Mouse (Mus musculus) MN1 (cell line): ENCODE results near the gene Dact2.

ENCODE experiments used
- DNase-seq: peaks from one replicate; pipeline ENCODE4 v3.0.0-alpha.2; 2016; ENCODE audit warnings: low spot score

Dact2 gene

DNA sequence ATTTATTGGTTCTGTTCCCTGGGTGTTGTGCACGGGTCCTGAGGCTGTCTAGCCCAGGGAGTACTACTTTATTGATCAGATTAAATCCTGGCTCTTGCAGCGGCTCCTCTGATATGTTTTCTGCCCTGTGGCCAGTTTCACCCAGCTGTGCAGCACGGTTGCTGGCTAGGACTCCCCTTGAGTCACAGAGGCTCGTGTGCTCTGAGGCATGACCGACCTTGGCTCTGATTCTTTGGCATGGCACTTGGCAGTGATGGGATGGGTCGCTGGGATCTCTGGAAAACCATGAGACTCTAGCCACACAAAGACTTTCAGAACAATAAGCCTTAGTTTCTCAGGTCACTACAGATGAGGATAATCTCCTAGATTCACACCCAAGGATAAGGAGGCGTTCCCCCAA lies 8.7 kb upstream of the Dact2 start:
- DNase-seq = no peak

DNA sequence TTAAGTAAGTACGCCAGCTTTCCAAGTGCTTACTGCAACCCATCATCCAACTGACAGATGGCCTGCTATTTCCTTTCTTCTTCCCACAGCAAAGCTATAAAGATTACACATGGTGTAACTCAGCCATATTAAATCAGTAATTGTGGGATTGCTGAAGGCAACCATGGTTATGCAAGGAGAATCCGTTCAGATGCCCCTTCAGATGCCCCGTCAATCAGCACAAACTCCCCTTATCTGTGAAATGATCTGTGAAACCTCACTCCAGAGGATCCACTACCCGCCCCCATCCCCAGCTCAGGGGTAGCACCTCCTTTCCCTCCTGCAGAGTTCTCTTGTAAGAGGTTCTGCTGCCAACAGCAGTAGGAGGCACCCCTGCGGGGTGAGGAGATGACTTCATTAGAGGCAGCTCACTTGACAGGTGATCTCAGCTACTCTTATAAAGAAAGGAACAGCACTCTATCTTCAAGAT lies 3.0 kb upstream of the Dact2 start:
- DNase-seq = no peak

DNA sequence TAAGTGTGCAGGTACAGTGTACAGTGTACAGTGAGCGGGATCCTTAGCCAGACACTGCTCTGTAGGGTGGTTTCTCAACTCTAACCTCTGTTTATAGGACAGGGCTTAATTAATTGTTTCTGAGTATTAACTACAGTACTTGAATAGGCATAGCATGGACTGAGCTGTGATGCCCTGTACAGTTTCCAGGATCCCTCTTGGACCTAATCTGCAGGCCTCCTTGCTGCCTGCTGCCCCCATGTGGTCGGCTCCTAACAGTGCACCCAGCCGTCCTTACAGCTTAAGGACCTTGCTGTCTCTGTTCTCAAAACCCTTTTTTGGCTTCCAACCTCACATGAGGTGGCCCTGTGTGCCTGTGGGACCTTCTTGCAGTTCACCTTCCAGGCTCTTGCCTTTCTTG lies 2.0 kb upstream of the Dact2 start:
- no peak for DNase-seq

DNA sequence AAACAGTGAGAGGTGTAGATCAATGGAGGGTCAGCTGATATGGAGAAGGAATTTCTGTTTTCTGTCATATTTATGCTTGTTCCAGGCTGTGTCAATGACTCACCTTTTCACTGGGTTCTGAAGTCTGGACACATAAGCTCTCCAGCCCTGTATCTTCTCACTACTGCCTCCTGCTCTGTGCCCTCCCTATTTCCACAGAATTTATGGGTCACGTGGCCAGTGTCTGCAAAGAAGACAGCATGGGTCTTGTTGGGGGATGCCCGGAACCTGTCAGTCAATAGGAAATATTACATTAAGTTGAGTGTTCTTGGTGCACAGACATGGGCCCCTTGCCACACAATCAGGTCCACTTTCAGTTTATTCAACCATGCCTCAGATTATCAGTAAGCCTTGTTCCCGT lies 1.1 kb upstream of the Dact2 start:
- DNase-seq = no peak

DNA sequence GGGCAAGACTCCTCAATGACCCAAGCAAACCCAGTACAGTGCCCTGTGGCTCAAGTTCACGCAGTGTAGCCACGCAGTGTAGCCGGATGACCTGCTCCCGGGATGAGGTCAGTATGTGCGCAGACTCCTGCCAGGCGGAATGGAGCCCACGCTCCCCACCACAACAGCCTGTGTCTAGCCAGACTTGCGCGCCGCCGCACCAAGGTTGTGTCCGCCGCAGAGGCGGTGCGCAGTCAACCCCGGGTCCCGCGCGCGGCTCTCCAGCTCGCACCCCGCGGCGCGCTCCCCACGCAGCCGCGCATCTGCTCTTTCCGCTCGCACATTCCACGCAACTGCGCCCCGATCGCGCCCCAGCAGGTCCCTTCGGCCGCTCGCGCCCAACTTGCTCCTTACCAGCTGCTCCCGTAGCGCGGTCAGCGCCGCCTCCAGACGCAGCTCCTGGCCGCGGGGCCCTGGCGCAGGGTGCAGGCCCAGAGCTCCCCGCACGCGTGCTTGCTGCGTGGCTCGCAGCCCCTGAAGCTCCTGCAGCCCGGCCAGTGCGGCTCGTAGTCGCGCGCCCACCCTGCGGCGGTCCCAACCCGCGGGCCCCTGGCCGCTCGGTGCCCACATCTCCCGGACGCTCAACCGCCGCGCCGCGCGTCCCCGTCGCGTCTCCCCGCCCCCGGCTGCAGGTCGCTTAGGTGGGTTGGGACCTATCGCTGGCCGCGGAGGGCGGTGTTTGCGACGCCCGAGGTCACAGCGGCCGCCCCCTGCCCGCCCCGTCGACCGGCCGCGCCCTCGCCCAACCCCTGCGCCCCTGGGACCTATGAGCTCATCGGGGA lies 773 bp downstream of the Dact2 start:
- DNase-seq = no peak

DNA sequence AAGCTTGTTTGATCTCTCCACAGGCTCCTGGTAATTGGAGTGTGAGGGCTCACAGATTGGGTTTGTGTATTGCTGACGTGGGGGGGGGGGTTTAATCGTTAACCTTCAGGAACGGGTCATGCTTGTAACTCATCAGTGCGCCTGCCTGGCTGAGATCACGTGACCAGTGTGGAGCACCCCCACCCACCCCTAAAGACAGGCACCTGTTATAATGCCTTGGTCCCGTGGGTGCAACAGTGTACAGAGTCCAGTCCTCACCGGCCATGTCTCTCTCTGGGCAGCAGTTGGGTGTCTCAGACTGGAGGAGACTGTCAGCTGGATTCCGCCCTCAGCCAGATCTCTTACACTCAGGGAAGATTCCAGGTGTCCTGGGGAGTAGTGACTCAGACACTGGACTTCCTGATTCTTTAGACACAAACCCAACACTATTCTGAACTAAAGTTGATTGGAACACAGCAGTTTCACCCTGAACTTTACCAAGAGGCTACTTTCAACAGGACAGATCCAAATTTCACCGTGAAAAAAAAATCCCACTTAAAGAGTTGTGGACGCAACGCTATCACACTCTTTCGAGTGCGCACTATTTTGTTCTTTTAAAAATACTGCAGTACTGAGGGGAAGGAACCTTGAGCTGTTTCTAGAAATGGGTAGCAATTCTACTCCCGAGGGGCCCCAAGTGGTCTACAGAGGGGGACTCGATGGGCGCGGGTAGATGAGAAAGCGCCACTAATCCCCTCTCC lies 1.6 kb downstream of the Dact2 start:
- DNase-seq = no peak

DNA sequence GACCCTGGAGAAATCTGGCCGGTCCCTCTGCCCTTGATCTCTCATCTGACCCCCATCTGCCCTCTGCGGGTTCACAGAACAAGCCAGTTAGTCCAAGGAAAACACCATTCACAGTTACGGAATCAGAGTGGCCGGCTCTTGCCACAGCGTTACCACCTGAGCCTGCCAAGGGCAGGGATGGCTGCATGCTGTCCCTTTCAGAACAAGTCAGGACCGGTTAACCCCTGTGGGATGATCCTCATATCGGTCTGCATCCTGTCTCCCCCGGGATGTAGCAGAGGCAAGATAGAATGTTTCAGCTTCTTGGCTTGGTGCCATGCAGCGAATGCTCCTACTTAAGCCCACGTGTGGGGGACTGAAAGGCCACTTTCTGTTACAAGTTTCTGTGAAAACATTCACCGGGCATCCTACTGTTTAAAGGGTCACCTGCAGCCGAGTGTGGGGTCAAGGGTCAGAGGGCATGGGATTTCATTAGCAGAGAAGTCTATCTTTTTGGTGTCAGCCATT lies 2.8 kb downstream of the Dact2 start:
- no peak for DNase-seq

DNA sequence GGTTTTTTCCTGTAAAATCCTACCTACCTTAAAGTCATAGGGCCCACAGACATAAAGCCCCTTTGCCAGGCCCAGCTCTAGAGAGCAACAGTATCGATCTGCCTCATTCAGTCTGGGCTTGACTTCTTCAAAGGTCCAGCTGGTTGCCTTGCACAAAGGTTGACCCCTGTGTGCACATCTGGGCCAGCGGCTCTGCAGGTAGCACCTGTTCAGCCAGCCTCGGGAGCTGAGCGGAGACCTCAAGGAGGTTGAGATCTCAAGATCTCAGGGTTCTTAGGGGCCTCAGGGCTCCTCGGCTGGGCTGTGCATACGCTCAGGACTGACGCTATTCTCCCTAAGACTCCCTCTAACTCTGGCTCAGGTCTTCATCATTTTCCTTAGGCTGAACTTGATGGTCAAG lies 3.9 kb downstream of the Dact2 start:
- no peak for DNase-seq

DNA sequence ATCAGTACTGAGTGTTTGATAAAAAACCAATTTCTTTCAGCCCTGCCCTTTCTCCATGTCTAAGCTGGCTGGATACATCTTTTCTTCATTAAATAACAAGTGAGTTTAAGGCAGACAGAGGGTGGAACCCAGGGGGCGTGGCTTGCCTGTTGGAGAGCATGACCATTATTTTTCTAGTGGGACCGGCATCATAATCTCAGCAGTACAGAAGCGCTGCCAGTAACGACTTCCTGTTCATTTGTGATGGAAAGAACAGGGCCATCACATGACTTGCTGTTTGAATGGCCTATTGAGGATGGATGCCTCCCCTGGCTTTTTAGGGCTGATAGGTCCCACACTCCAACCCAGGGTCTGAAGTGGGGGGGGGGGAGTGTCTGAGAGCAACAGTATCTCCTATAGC lies 4.5 kb downstream of the Dact2 start:
- DNase-seq = no peak

DNA sequence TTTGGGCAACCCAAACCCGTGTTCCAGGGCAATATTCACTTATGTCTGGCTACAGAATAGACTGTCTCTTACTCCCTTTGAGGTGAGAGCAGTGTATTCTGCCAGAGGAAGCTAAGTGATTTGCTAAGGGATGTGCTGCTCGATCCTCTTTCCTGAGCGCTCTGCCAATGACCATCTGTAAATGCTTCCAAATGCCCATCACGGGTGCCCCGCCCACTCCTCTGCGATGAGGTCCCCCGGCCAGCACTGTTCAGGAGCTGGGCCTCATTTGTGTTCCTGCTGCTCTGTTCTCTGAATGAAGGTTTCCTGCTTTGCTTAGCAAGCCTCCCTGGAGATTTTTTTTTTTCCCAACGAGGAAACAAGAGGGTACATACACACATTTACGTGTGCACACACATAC lies 11.2 kb downstream of the Dact2 start:
- no peak for DNase-seq

DNA sequence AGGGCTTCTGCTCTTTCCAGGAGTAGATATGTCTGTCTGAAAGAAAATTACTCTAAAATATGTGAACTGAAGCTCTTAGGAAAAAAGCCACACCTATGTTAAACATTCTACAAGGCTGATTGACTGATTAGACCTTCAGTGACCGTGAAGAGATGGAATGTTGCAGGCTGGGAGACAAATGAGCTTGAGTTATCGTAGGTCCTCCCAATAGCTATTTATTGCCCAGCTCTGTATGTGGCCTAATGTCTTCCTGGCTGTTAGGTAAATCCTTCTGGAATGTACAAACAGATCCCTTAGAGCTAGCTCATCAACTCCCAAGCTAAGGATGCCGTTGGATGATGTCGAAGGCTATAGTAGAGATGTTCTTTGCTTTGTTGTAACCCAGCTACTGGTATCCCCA lies 11.7 kb downstream of the Dact2 start:
- DNase-seq = no peak

DNA sequence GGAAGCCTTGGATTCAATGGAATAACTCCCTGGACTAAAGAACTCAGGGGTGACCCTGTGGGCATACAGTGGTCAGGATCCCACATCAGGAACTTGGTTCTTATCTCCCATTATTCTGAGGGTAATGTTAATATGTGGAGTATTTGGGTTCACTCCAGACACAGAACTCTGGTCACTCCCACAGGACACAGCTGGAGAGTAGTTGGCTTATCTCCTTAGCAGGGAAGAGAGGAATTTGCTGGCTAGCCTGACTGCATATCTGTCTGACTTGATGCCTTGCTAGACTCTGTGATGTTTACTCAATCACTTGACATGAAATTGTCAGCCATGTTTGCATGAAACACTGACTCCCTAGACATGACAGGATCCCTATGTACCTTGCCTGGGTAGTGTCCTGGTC lies 15.6 kb downstream of the Dact2 start:
- DNase-seq = no peak

DNA sequence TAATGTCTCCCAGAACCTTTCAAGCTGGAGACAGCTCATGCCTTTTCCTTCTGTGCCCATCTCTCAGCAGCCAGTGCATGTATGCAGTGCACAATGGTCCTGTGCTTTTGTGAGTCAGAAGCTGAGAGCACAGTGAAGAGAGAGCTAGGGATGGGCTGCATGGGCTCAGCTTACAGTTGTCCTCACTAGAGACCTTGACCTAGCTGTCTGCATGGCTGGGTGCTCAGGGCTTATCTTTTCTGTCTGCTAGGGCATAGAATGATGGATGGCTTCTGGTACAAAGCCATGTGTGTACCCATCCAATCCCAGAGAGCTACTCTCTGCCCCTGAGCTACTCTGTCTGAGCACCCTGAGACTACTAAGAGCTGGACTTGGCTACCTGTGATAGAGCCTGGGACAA lies 17.0 kb downstream of the Dact2 start:
- DNase-seq = no peak

DNA sequence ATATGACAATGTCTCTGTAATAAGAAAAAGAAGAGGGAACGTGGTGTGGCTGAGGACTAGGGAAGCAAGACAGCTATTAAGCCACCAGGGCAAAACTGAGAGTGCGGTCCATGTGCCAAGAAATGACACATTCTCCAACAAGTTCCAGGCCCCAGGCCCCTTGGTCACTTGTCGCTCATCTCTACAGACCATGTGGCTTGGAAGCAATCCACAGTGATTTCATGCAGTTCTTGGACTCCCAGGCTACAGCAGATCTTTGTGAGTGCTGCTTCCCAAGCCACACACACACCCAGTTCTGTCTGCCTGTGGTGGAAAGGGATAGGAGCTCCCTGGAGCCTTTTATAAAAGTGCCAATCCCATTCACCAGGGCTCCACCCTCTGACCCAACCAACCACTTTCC lies 17.9 kb downstream of the Dact2 start:
- no peak for DNase-seq

DNA sequence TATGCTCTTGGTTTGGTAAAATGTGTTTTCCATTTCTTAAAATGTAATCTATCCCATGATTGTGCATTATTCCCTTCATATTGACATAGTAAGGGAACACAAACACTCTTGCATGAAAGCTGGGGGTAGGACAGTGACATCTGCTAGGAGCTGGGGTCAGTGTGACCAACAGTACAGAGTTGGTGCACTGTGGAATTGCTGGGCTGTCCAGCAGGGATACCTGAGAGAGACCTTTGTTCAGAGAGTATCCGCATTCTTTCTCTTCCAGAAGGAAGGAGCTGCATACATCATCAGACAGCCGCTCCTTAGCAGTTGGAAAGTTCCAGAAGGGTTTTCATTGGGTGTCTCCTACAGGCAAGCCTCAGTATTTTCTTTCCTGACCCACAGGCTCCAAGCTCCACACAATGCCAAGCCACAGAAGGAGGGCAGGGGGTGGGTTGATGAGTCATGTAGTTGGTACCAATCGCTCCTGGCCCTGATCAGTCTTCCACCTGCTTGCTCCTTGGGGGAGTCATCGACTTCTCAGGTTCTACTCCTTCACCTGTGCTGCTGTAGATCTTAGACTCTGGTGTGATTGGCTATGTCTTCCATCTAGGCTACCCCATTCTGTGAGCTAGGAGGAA lies 19.8 kb downstream of the Dact2 start:
- no peak for DNase-seq

DNA sequence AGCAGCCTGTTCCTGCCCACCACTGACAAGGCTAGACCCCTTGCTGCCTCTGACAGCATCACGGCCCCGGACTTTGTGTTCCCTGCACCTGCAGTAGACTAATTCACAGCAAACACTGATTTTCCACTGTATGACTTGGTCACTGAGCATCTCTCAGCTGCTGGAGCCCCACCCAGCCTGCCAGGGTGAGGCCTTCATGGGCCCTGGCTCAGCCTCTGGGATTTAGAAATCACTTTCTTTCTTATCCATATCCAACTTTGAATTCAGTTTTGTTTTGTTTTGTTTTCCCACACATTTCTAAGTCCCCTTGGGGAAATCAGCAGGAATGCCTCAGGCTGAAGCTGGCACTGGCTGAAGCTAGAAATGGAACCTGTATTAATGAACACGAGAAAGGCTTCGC lies 20.4 kb downstream of the Dact2 start:
- DNase-seq = no peak

DNA sequence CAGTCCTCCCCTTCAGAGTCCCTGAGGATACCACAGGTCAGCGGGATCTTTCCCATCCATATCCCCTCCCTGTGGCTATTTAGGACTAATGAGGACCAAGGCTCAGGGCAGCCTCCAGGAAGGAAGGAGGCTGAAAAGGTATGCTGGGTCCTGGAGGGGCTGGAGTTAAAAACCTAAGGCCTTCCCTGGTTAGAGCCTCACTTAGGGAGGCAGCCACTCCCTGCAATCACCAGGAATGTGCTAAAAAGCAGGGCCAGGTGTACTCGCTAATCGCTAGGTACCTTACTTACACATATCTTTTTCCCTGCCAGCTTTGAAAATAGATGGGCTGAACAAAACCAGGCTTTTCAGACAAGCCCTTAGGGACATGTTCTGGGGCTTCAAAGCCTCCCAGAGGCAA lies 21.2 kb downstream of the Dact2 start:
- DNase-seq = no peak

DNA sequence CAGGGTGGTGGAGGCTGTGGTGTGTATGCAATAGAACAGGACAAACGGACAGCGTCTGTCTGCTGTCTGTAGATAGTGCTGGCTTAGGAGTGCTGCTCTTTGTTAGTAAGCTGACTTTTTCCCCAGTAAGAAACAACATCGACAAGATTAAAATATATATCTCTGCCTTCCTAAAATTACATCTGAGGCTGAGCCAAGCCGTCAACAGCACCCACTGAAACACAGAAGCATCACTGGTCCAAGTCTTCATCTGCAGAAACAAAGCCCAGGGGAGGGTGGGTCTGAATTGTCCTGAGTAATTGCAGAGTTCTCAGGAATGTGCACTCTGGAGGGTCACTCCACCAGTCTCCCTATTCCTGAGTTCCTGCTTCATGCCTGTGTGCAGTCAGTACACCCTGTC lies 25.2 kb downstream of the Dact2 start:
- DNase-seq = no peak

DNA sequence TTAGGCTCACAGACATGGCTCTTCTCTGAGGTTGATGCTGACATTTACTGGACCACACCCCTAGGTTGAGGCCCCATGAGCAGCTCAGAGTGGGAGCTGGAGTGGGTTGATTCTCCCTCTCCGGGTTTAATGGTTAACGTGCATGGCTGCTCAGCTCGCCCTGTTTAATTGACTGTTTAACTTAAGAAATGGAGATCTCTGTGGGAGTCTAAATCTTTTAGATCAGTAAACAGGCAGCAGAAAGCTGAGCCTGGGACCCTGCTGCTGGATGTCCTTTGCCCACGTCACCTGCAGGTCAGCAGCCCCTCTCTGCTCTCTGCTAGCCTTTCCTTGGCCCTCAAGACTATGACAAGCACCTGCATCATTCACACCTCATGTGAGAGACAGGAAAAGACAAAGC lies 25.6 kb downstream of the Dact2 start:
- no peak for DNase-seq

DNA sequence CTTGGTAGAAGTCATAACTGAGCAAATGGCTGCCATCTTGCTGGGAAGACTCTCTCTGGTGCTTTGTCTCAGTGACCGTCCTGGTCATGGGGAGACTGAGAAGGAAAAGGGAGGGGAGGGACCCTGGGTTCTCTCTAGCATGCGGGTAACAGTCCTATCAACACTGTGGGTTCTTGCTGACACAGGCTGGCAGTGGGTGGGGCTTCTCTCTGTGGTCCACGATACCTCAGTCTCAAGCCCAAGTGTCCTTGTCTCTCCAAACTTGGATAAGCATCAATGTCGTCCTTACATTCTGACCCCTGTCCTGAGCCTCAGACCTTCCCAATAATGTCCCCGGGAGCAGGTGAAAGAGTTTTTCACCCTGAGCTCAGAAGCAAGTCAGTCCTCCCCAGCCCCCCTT lies 26.1 kb downstream of the Dact2 start:
- no peak for DNase-seq

DNA sequence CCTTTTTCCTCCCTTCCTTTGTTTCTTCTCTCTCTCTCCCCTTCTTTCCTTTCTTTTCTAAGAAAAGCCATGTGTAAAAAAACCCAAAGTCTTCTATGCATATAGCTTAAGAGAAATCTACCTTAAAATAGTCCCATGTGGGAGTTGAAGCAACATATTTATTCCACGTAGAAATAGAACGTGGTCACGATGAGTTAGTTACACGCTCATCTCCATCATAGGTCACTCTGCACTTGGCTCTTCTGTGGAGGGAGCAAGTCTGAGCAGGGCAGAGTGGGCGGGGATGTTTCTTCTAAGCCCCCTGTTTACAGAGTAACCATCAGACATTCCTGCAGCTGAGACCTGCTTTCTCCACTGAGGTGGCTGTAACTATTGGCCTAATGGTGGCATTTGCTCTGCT lies 27.1 kb downstream of the Dact2 start:
- no peak for DNase-seq

DNA sequence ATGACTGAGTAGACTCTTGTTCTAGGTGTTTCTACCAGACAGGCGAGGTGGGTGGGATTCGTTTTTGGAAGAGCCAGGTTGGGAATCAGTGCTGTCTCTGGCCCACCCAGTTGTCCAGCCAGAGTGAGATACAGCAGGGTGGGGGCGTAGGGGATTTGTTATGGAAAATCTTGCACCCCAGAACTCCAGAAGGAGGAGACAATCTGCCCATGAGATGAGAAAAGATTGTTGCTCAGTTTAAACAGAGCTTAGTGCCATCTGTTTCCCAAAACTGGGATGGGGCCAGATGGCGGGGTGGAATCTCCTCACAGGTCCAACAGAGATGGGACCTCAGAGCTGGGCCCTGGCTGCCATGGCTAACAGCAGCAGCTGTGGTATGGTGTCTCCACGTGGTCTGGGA lies 28.4 kb downstream of the Dact2 start:
- DNase-seq = no peak

DNA sequence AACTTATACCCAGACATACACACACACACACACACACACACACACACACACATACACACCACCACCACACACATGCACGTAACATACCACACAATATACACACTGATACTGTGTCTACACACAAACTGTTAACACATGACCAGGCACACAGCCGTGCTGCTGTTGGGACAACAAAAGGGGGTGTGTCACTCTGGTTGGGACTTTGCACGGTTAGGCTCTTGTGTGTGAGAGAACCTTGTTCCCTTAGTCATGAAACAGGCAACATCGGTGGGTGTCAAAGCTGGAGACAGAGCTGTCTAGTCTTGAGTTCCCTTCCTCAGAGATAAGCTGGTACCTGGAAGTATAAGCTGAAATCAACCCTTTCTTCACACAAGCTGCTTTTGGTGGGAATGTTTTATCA lies 29.1 kb downstream of the Dact2 start:
- DNase-seq = no peak
